Mouse (Mus musculus) erythroid progenitor cell, adult 5-6 weeks (primary cell): ENCODE measurements around the gene Plekhs1. TPM values are rescaled to one million over a fixed set of nuclear protein-coding genes. Genes with fewer than 3 reads are reported as not detected.
"Not testable (repeated sequence)": the region's sequence is repeated elsewhere in the genome, so short reads cannot be mapped to it uniquely, and the experiment has no call there.

Experiments
- ATAC-seq: replicated peaks from 2 replicates; pipeline ENCODE4 v1.8.0; 2016; ENCODE audit warnings: moderate number of reproducible peaks, mild to moderate bottlenecking, moderate TSS enrichment, inconsistent platforms; ENCODE audit not compliant: poor library complexity, low FRiP score, severe bottlenecking
- total RNA-seq, 2 experiments: library from RNA; stranded (forward) in 1 of 2; stranded (reverse) in 1 of 2; fragments of 150-400 nt in 1 of 2; fragments of 186-747, 209-891 nt in 1 of 2; gene quantifications; 2 replicates each; pipeline versions ENCODE4 v1.2.3 to v1.2.4; 2015 to 2017; ENCODE audit warnings: low replicate concordance in 2 of 2

The Plekhs1 gene
- total RNA-seq, 2 experiments from 2014 or later = not detected

- no peak for ATAC-seq
These were observed 6.6 kb upstream of the Plekhs1 start for GRCm38 (mm10) chr19:56454862-56455261.

GRCm38 (mm10) chr19:56455369-56455768 is 6.1 kb upstream of the Plekhs1 start:
- ATAC-seq = no peak

- ATAC-seq = no peak
These were observed 3.9 kb upstream of the Plekhs1 start for GRCm38 (mm10) chr19:56457569-56457968.

- no peak for ATAC-seq
These were observed 2.0 kb upstream of the Plekhs1 start for GRCm38 (mm10) chr19:56459154-56460050.

- ATAC-seq = no peak
These were observed 1.2 kb upstream of the Plekhs1 start for GRCm38 (mm10) chr19:56460241-56460640.

- no peak for ATAC-seq
These were observed 1.3 kb downstream of the Plekhs1 start for GRCm38 (mm10) chr19:56462786-56463185.

GRCm38 (mm10) chr19:56466486-56466885 is 5.0 kb downstream of the Plekhs1 start:
- no peak for ATAC-seq

GRCm38 (mm10) chr19:56470286-56471020 is 9.0 kb downstream of the Plekhs1 start:
- no peak for ATAC-seq

GRCm38 (mm10) chr19:56471934-56472333 is 10.5 kb downstream of the Plekhs1 start:
- ATAC-seq = no peak

GRCm38 (mm10) chr19:56474869-56475550 is 13.6 kb downstream of the Plekhs1 start:
- no peak for ATAC-seq

- ATAC-seq = no peak
These were observed 15.1 kb downstream of the Plekhs1 start for GRCm38 (mm10) chr19:56476546-56476945.

- no peak for ATAC-seq
These were observed 15.8 kb downstream of the Plekhs1 start for GRCm38 (mm10) chr19:56477253-56477652.

GRCm38 (mm10) chr19:56477832-56478231 is 16.4 kb downstream of the Plekhs1 start:
- no peak for ATAC-seq

- ATAC-seq = no peak
These were observed 23.4 kb downstream of the Plekhs1 start for GRCm38 (mm10) chr19:56484630-56485375.

GRCm38 (mm10) chr19:56485376-56486271 is 24.2 kb downstream of the Plekhs1 start:
- ATAC-seq = no peak

GRCm38 (mm10) chr19:56486926-56487325 is 25.5 kb downstream of the Plekhs1 start:
- ATAC-seq = no peak

- ATAC-seq = no peak
These were observed 25.9 kb downstream of the Plekhs1 start for GRCm38 (mm10) chr19:56487339-56487738.

- no peak for ATAC-seq
These were observed 28.2 kb downstream of the Plekhs1 start for GRCm38 (mm10) chr19:56489601-56490000.

- ATAC-seq = not testable (repeated sequence)
These were observed 32.7 kb downstream of the Plekhs1 start for GRCm38 (mm10) chr19:56494157-56494556.
